Mouse (Mus musculus) skeletal muscle tissue, postnatal 0 days (tissue): ENCODE data around the gene Vmn2r50. TPM values are rescaled to one million over a fixed set of nuclear protein-coding genes. Genes with fewer than 3 reads are reported as not detected.

Experiments used
- polyA plus RNA-seq: library from polyadenylated mRNA; unstranded; fragments of >200 nt; fragmentation: Nextera tagmentation; extraction: Ambion mirVana; gene quantifications from 2 replicates; pipeline ENCODE4 v1.2.1, GENCODE M21; 2015

The Vmn2r50 gene
- not detected in 2 replicates for polyA plus RNA-seq

GRCm38 (mm10) chr7:10053196-10053595 lies at the start of gene Vmn2r50:
Gene Vmn2r50 (minus strand): TSS chr7:10053296.

GRCm38 (mm10) chr7:9992157-9992556 lies 60.9 kb downstream of the Vmn2r50 start, which contains the start of gene Vmn2r49:
Gene Vmn2r49 (minus strand): TSS chr7:9992257.

Other genes with a start within 250 kb of the Vmn2r50 start
- gene Vmn2r47, start 212.0 kb downstream of the Vmn2r50 start, polyA plus RNA-seq, result not detected in 2 replicates
- gene Vmn2r48, start 99.7 kb downstream of the Vmn2r50 start, polyA plus RNA-seq, result not detected in 2 replicates
- gene Vmn2r49, start 61.0 kb downstream of the Vmn2r50 start, polyA plus RNA-seq, result not detected in 2 replicates
- gene Vmn2r51, start 52.4 kb upstream of the Vmn2r50 start, polyA plus RNA-seq, result not detected in 2 replicates
- not detected in 2 replicates for gene Vmn2r52, start 123.3 kb upstream of the Vmn2r50 start, polyA plus RNA-seq
- not detected in 2 replicates for gene Vmn1r66, start 224.7 kb upstream of the Vmn2r50 start, polyA plus RNA-seq